ENCODE assay signal across 11 mouse cellular contexts in the genomic region with DNA sequence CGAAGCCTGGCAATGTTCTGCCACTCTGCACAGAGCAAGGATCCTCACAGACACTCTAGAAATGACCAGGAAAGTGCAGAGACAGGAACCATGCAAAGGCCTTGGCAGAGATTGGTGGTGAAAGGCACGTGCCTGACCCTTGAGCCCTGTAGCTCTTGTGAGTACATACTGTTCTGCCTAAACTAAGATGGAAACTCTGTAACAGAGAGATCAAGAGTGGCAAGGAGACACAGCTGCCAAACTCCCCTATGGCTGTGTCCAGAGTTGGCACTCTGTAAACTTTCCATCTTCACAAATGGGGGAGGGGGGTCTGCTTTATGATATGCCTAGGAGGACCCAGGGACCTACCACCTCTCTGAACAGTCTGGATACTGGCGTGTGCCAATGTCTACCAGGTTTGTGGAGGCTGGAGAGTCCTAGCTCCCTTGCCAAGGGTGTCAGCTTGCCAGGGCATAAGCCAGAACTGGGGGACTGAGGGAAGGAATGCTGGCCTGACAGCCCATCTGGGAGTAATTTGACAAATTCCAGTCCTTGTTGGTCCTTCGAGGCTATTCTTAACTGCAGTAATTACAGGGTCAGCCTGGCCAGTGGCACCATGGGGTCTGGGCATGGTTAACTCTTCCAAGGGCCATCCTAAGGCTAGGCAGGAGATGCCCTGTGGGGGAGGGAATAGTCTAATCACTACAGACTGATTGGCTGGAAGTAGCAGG. TPM values are rescaled to one million over a fixed set of nuclear protein-coding genes. Genes with fewer than 3 reads are reported as not detected.
A peak's percentile ranks its signal among the peaks of the same experiment; 100 is the strongest.
DNase-seq lines count a peak whose midpoint lies in the region; ATAC-seq lines count a peak whose summit lies in the region.
"Had no signal": no experiment of that assay in that cellular context is flagged by ENCODE, and none has a peak within 500 bp of the region (broad histone marks: within the 10 kb centered on the region; RNA-seq: fewer than 3 reads in every experiment).

No protein-coding gene starts in this region.

- H3K27me3 ChIP-seq in liver, embryonic 12.5 days (replicated peaks), result no peaks in the 10 kb centered on the region
- H3K27me3 ChIP-seq in forebrain, embryonic 16.5 days (replicated peaks; ENCODE audit: control insufficient read depth, insufficient read depth, low read length), result no peaks in the 10 kb centered on the region
- H3K27me3 ChIP-seq: Patski had no signal

- H3K9ac ChIP-seq in liver, embryonic 12.5 days, result no peak overlapping the region
- H3K9ac ChIP-seq in forebrain, embryonic 16.5 days (replicated peaks; ENCODE audit: low read depth, low read length), result no peak overlapping the region

- peaks cover 22% of the 10 kb centered on the region for H3K4me1 ChIP-seq in liver, embryonic 12.5 days
- H3K4me1 ChIP-seq in forebrain, embryonic 16.5 days (replicated peaks; ENCODE audit: control insufficient read depth, insufficient read depth, low read length), result no peaks in the 10 kb centered on the region

- WGBS in liver, embryonic 12.5 days (ENCODE audit: insufficient replicate concordance), result 71% methylated on average over 4 of the region's 4 CpGs
- WGBS in forebrain, embryonic 16.5 days, result 71% methylated on average over 4 of the region's 4 CpGs

- H3K36me3 ChIP-seq in liver, embryonic 12.5 days, result peaks cover 67% of the 10 kb centered on the region
- no peaks in the 10 kb centered on the region; the same call in 1 of the 2 replicates for H3K36me3 ChIP-seq in forebrain, embryonic 16.5 days (ENCODE audit: control insufficient read depth, insufficient read depth)

- no peak for ATAC-seq in liver, embryonic 12.5 days
- no peak for ATAC-seq in forebrain, embryonic 16.5 days
- ATAC-seq: Patski had no signal

- H3K4me3 ChIP-seq in liver, embryonic 12.5 days, result no peak overlapping the region
- no peak overlapping the region for H3K4me3 ChIP-seq in forebrain, embryonic 16.5 days (replicated peaks; ENCODE audit: low read length)

- peak; percentile 62 for DNase-seq in kidney, adult 11 months
- DNase-seq in kidney, postnatal 10 days, result no peak
- peak; percentile 92 for DNase-seq in brain, adult 2 months (ENCODE audit: low read depth, low spot score)
- DNase-seq in cerebellum, postnatal 10 days, result peak; percentile 88 to 92
- DNase-seq in kidney, postnatal 25 days, result peak; percentile 60 to 86
- no peak for DNase-seq in embryo, embryonic 11 days
- DNase-seq: right cerebral cortex, postnatal 14 days had no signal

- H3K4me2 ChIP-seq in liver, embryonic 12.5 days, result no peak overlapping the region
- no peak overlapping the region for H3K4me2 ChIP-seq in forebrain, embryonic 16.5 days (ENCODE audit: low read length)

- H3K9me3 ChIP-seq in liver, embryonic 12.5 days (replicated peaks), result no peaks in the 10 kb centered on the region
- no peaks in the 10 kb centered on the region for H3K9me3 ChIP-seq in forebrain, embryonic 16.5 days (ENCODE audit: control insufficient read depth, low read length)

- no peak overlapping the region for H3K27ac ChIP-seq in liver, embryonic 12.5 days
- H3K27ac ChIP-seq in forebrain, embryonic 16.5 days (ENCODE audit: low read length), result no peak overlapping the region
- H3K27ac ChIP-seq: kidney, postnatal 0 days had no signal

RNA-seq across cellular contexts. Expression of gene Dnaja3, which starts 13.1 kb away (rescaled TPM):
- 69.2 and 74.2 TPM in 2 replicates for polyA plus RNA-seq in liver, embryonic 12.5 days (2016; fragmentation: Nextera tagmentation; extraction: Ambion mirVana)
- polyA plus RNA-seq in forebrain, embryonic 16.5 days (2015; fragmentation: Nextera tagmentation; extraction: Ambion mirVana), result 60.3 and 61.9 TPM in 2 replicates

RNA-seq across cellular contexts. Expression of gene Vasn, which starts 13.1 kb away (rescaled TPM):
- polyA plus RNA-seq in liver, embryonic 12.5 days (2016; fragmentation: Nextera tagmentation; extraction: Ambion mirVana), result 4.7 and 5.0 TPM in 2 replicates
- 3.2 and 4.3 TPM in 2 replicates for polyA plus RNA-seq in forebrain, embryonic 16.5 days (2015; fragmentation: Nextera tagmentation; extraction: Ambion mirVana)

RNA-seq across cellular contexts. Expression of gene Coro7, which starts 26.7 kb away (rescaled TPM):
- polyA plus RNA-seq in liver, embryonic 12.5 days (2016; fragmentation: Nextera tagmentation; extraction: Ambion mirVana), result 11.3 and 11.9 TPM in 2 replicates
- polyA plus RNA-seq in forebrain, embryonic 16.5 days (2015; fragmentation: Nextera tagmentation; extraction: Ambion mirVana), result 25.4 and 32.6 TPM in 2 replicates

RNA-seq across cellular contexts. Expression of gene Pam16, which starts 28.1 kb away (rescaled TPM):
- 76.2 and 81.9 TPM in 2 replicates for polyA plus RNA-seq in liver, embryonic 12.5 days (2016; fragmentation: Nextera tagmentation; extraction: Ambion mirVana)
- 132 and 157 TPM in 2 replicates for polyA plus RNA-seq in forebrain, embryonic 16.5 days (2015; fragmentation: Nextera tagmentation; extraction: Ambion mirVana)

RNA-seq across cellular contexts. Expression of gene Glis2, which starts 58.3 kb away (rescaled TPM):
- 6.1 and 7.3 TPM in 2 replicates for polyA plus RNA-seq in liver, embryonic 12.5 days (2016; fragmentation: Nextera tagmentation; extraction: Ambion mirVana)
- 10.8 and 12.1 TPM in 2 replicates for polyA plus RNA-seq in forebrain, embryonic 16.5 days (2015; fragmentation: Nextera tagmentation; extraction: Ambion mirVana)

Comparison
In these comparisons a context has a peak if more than half of its experiments do, and no peak if none do; other contexts are left out.
1. DNase-seq: peak in kidney, adult 11 months (single experiment), brain, adult 2 months (single experiment), cerebellum, postnatal 10 days (2 of 2) and kidney, postnatal 25 days (2 of 2); none in kidney, postnatal 10 days (single experiment) and embryo, embryonic 11 days (single experiment).